Mouse (Mus musculus): ENCODE measurements around the gene Akap4. TPM values are rescaled to one million over a fixed set of nuclear protein-coding genes. Genes with fewer than 3 reads are reported as not detected.

The Akap4 gene
- 0.04 TPM in 1 of 2 replicates, not detected in the other for polyA plus RNA-seq (2012; rRNA removed; ENCODE audit: low replicate concordance)

GRCm38 (mm10) chrX:7067219-7067618 is at the start of gene Akap4:
Gene Akap4, plus strand, starts transcription at chrX:7067519.

GRCm38 (mm10) chrX:7041519-7041918 is 25.8 kb upstream of the Akap4 start, which contains the start of gene Ccnb3:
Gene Ccnb3, minus strand, starts transcription at chrX:7041619.

Other genes starting within 250 kb of the Akap4 start
- not detected in 2 replicates for gene Ccnb3, start 25.9 kb upstream of the Akap4 start, polyA plus RNA-seq (2012; rRNA removed; ENCODE audit: low replicate concordance)

Measured in mammary gland, adult 2 months (tissue).